Mouse (Mus musculus) gastrocnemius, postnatal 4 days (tissue): ENCODE measurements around the gene Nabp2. TPM values are rescaled to one million over a fixed set of nuclear protein-coding genes. Genes with fewer than 3 reads are reported as not detected.

Source experiments
- DNase-seq, 2 experiments: peaks; one replicate each; pipeline ENCODE4 v3.0.0; 2021 to 2022; ENCODE audit warnings: low spot score in 2 of 2, mixed read lengths in 2 of 2
- microRNA-seq: library from miRNA; unstranded; fragments of <30 nt; microRNA quantifications from one replicate; pipeline ENCODE4 v1.2.0, GENCODE M21; 2021
- total RNA-seq, 2 experiments: library from RNA; stranded (reverse); gene quantifications; 2 replicates each; pipeline ENCODE4 v1.2.3; 2021

Nabp2 gene
- total RNA-seq, 2 experiments from 2014 or later: 48.0 to 50.7 TPM

GRCm38 (mm10) chr10:128362568-128362967 lies 48.7 kb downstream of the Nabp2 start:
- no peak for DNase-seq

GRCm38 (mm10) chr10:128361836-128362235 lies 49.5 kb downstream of the Nabp2 start:
- no peak for DNase-seq

GRCm38 (mm10) chr10:128359226-128359625 lies 52.1 kb downstream of the Nabp2 start:
- DNase-seq: no peak

- DNase-seq: peak in 1 of 2 experiments; percentile 58
Observed at GRCm38 (mm10) chr10:128358796-128359195, 52.5 kb downstream of the Nabp2 start.

Small RNAs within 50 kb of the gene (microRNA-seq; reads per million reads assigned to microRNA genes)
- not detected for gene Gm25361
- not detected for gene Gm26308
- not detected for gene Mir6914
- gene Mir6915: 0.85 reads per million
- gene Mir8105: not detected

Other genes starting within 250 kb of the Nabp2 start
- gene Rbms2, start 231.2 kb downstream of the Nabp2 start, total RNA-seq: 10 to 100 TPM; 83.8 to 85.3 TPM
- 1 to 10 TPM; 1.5 to 2.1 TPM for gene Gls2, start 217.0 kb downstream of the Nabp2 start, total RNA-seq
- gene Spryd4, start 199.7 kb downstream of the Nabp2 start, total RNA-seq: 10 to 100 TPM; 33.2 to 34.9 TPM
- not detected for gene Mip, start 185.7 kb downstream of the Nabp2 start, total RNA-seq
- gene Timeless, start 179.4 kb downstream of the Nabp2 start, total RNA-seq: 10 to 100 TPM; 12.7 to 14.7 TPM
- under 1 TPM; 0.32 to 0.70 TPM for gene Apon, start 157.4 kb downstream of the Nabp2 start, total RNA-seq
- gene Apof, start 142.8 kb downstream of the Nabp2 start, total RNA-seq: 1 to 10 TPM in 1 of 2 experiments, not detected in 1; 1.6 TPM
- 10 to 100 TPM in 1 of 2 experiments, 1 to 10 TPM in 1; 9.3 to 10.2 TPM for gene Stat2, start 140.9 kb downstream of the Nabp2 start, total RNA-seq
- gene Il23a, start 112.7 kb downstream of the Nabp2 start, total RNA-seq: not detected
- 10 to 100 TPM; 17.2 to 19.5 TPM for gene Pan2, start 108.2 kb downstream of the Nabp2 start, total RNA-seq
- 100 to 1,000 TPM in 1 of 2 experiments, 10 to 100 TPM in 1; 94.1 to 100 TPM for gene Cnpy2, start 89.0 kb downstream of the Nabp2 start, total RNA-seq
- 100 to 1,000 TPM; 403 to 430 TPM for gene Cs, start 73.8 kb downstream of the Nabp2 start, total RNA-seq
- 100 to 1,000 TPM; 115 to 133 TPM for gene Coq10a, start 42.5 kb downstream of the Nabp2 start, total RNA-seq
- gene Ankrd52, start 34.4 kb downstream of the Nabp2 start, total RNA-seq: 10 to 100 TPM; 45.3 to 48.3 TPM
- gene Slc39a5, start 10.3 kb downstream of the Nabp2 start, total RNA-seq: under 1 TPM in 1 of 2 experiments, not detected in 1; 0.23 TPM
- 10 to 100 TPM; 21.9 to 24.0 TPM for gene Rnf41, start 165 bp upstream of the Nabp2 start, total RNA-seq
- gene Smarcc2, start 47.8 kb upstream of the Nabp2 start, total RNA-seq: 10 to 100 TPM; 90.8 to 91.2 TPM
- gene Myl6, start 82.7 kb upstream of the Nabp2 start, total RNA-seq: 100 to 1,000 TPM; 485 to 542 TPM
- gene Myl6b, start 87.2 kb upstream of the Nabp2 start, total RNA-seq: 100 to 1,000 TPM; 119 to 139 TPM
- 10 to 100 TPM; 49.6 to 50.5 TPM for gene Esyt1, start 114.4 kb upstream of the Nabp2 start, total RNA-seq
- 1 to 10 TPM; 6.7 to 9.9 TPM for gene Zc3h10, start 136.3 kb upstream of the Nabp2 start, total RNA-seq
- 1,000 to 10,000 TPM; 2,741 to 3,076 TPM for gene Rpl41, start 137.8 kb upstream of the Nabp2 start, total RNA-seq
- gene Pa2g4, start 154.5 kb upstream of the Nabp2 start, total RNA-seq: 10 to 100 TPM; 84.8 to 91.4 TPM
- 10 to 100 TPM; 18.0 to 19.0 TPM for gene Erbb3, start 178.2 kb upstream of the Nabp2 start, total RNA-seq
- gene Rps26, start 215.3 kb upstream of the Nabp2 start, total RNA-seq: 100 to 1,000 TPM; 757 to 856 TPM
- gene Ikzf4, start 234.5 kb upstream of the Nabp2 start, total RNA-seq: 1 to 10 TPM in 1 of 2 experiments, under 1 TPM in 1; 0.93 to 1.4 TPM